Mouse (Mus musculus): ENCODE results near the gene Idi2.
"Not testable (repeated sequence)": the region's sequence is repeated elsewhere in the genome, so short reads cannot be mapped to it uniquely, and the experiment has no call there.

The Idi2 gene

GRCm38 (mm10) chr13:8952563-8952962, at the start of gene Idi2:
TSS of gene Idi2 (plus strand) at chr13:8952863.
- DNase-seq (ENCODE audit: low spot score in 2 of 2) = not testable (repeated sequence)

- DNase-seq (ENCODE audit: low spot score in 2 of 2) = not testable (repeated sequence)
Measured at GRCm38 (mm10) chr13:8905986-8906385, 46.7 kb upstream of the Idi2 start.

GRCm38 (mm10) chr13:8913890-8914289, 38.8 kb upstream of the Idi2 start:
- DNase-seq (ENCODE audit: low spot score in 2 of 2) = not testable (repeated sequence)

GRCm38 (mm10) chr13:8933499-8933898, 19.2 kb upstream of the Idi2 start:
- DNase-seq (ENCODE audit: low spot score in 2 of 2) = no peak

- DNase-seq (ENCODE audit: low spot score in 2 of 2) = not testable (repeated sequence)
Measured at GRCm38 (mm10) chr13:8937611-8938140, 15.0 kb upstream of the Idi2 start.

- not testable (repeated sequence) for DNase-seq (ENCODE audit: low spot score in 2 of 2)
Measured at GRCm38 (mm10) chr13:8941110-8941509, 11.6 kb upstream of the Idi2 start.

- DNase-seq (ENCODE audit: low spot score in 2 of 2) = not testable (repeated sequence)
Measured at GRCm38 (mm10) chr13:8941701-8942100, 11.0 kb upstream of the Idi2 start.

GRCm38 (mm10) chr13:8943828-8944227, 8.8 kb upstream of the Idi2 start:
- DNase-seq (ENCODE audit: low spot score in 2 of 2) = not testable (repeated sequence)

GRCm38 (mm10) chr13:8948131-8948530, 4.5 kb upstream of the Idi2 start, which contains the start of gene Gm9745:
TSS of gene Gm9745 (minus strand) at chr13:8948231.
- not testable (repeated sequence) for DNase-seq (ENCODE audit: low spot score in 2 of 2)

- DNase-seq (ENCODE audit: low spot score in 2 of 2) = not testable (repeated sequence)
Measured at GRCm38 (mm10) chr13:8955127-8955526, 2.5 kb downstream of the Idi2 start.

- not testable (repeated sequence) for DNase-seq (ENCODE audit: low spot score in 2 of 2)
Measured at GRCm38 (mm10) chr13:8956873-8957272, 4.2 kb downstream of the Idi2 start.

GRCm38 (mm10) chr13:8959058-8959457, 6.4 kb downstream of the Idi2 start:
- DNase-seq (ENCODE audit: low spot score in 2 of 2) = not testable (repeated sequence)

GRCm38 (mm10) chr13:8959554-8959953, 6.9 kb downstream of the Idi2 start:
- not testable (repeated sequence) for DNase-seq (ENCODE audit: low spot score in 2 of 2)

- not testable (repeated sequence) for DNase-seq (ENCODE audit: low spot score in 2 of 2)
Measured at GRCm38 (mm10) chr13:8961128-8961888, 8.6 kb downstream of the Idi2 start.

- DNase-seq (ENCODE audit: low spot score in 2 of 2) = not testable (repeated sequence)
Measured at GRCm38 (mm10) chr13:8962266-8962665, 9.6 kb downstream of the Idi2 start.

GRCm38 (mm10) chr13:8965224-8965623, 12.6 kb downstream of the Idi2 start:
- no peak for DNase-seq (ENCODE audit: low spot score in 2 of 2)

GRCm38 (mm10) chr13:8967742-8968141, 15.1 kb downstream of the Idi2 start:
- DNase-seq (ENCODE audit: low spot score in 2 of 2) = no peak

GRCm38 (mm10) chr13:8972369-8972768, 19.7 kb downstream of the Idi2 start:
- DNase-seq (ENCODE audit: low spot score in 2 of 2) = no peak

GRCm38 (mm10) chr13:8972972-8973371, 20.3 kb downstream of the Idi2 start:
- DNase-seq (ENCODE audit: low spot score in 2 of 2) = no peak

GRCm38 (mm10) chr13:8992231-8992630, 39.6 kb downstream of the Idi2 start:
- no peak for DNase-seq (ENCODE audit: low spot score in 2 of 2)

- DNase-seq (ENCODE audit: low spot score in 2 of 2) = no peak
Measured at GRCm38 (mm10) chr13:8995159-8995989, 42.7 kb downstream of the Idi2 start.

All from right cerebral cortex, postnatal 10 days (tissue).